In genomic region chr15:83495787-83496367, GRCm38 (mm10) we compare ENCODE assay signal across 17 mouse cellular contexts. TPM values are rescaled to one million over a fixed set of nuclear protein-coding genes. Genes with fewer than 3 reads are reported as not detected.
DNase-seq lines count a peak whose midpoint lies in the region; ATAC-seq lines count a peak whose summit lies in the region.
"Had no signal": no experiment of that assay in that cellular context is flagged by ENCODE, and none has a peak within 500 bp of the region (broad histone marks: within the 10 kb centered on the region; RNA-seq: fewer than 3 reads in every experiment).

No protein-coding gene starts in this region.

- H3K36me3 ChIP-seq in heart, embryonic 15.5 days = peaks cover 14% of the 10 kb centered on the region; the same call in 1 of the 2 replicates
- no peaks in the 10 kb centered on the region; the same call in 1 of the 2 replicates for H3K36me3 ChIP-seq in liver, embryonic 11.5 days (ENCODE audit: control insufficient read depth, insufficient read depth, low read length)

- no peaks in the 10 kb centered on the region for H3K27me3 ChIP-seq in heart, embryonic 15.5 days
- H3K27me3 ChIP-seq in liver, embryonic 11.5 days (replicated peaks; ENCODE audit: control insufficient read depth, insufficient read depth, low read length) = no peaks in the 10 kb centered on the region
- H3K27me3 ChIP-seq: CH12.LX; midbrain, embryonic 12.5 days; neural tube, embryonic 12.5 days had no signal

- H3K4me3 ChIP-seq in heart, embryonic 15.5 days = no peak overlapping the region
- peak overlapping the region; percentile 5; the same call in 1 of the 2 replicates for H3K4me3 ChIP-seq in liver, embryonic 11.5 days (ENCODE audit: low read depth, low read length)
- H3K4me3 ChIP-seq: midbrain, embryonic 12.5 days; neural tube, embryonic 12.5 days had no signal

- DNase-seq in heart, adult 11 months = no peak
- DNase-seq in ES-CJ7 (ENCODE audit: low read depth, low spot score) (peak; percentile 59), ZHBTc4 (ENCODE audit: low read depth, low spot score) (peak; percentile 52), adipocyte (ENCODE audit: low spot score) (no peak)
- no peak for DNase-seq in liver, embryonic 11.5 days (ENCODE audit: low spot score)
- no peak for DNase-seq in thymus, adult 18-20 months
- DNase-seq in left cerebral cortex, adult 11 months (ENCODE audit: low spot score) = no peak
- DNase-seq: heart, postnatal 10 days; right cerebral cortex, postnatal 14 days had no signal

- 59% methylated on average over 22 of the region's 22 CpGs for WGBS in heart, embryonic 15.5 days
- 61% methylated on average over 22 of the region's 22 CpGs for WGBS in liver, embryonic 11.5 days

- H3K9ac ChIP-seq in heart, embryonic 15.5 days = no peak overlapping the region
- H3K9ac ChIP-seq in liver, embryonic 11.5 days (ENCODE audit: low read depth, low read length) = no peak overlapping the region
- H3K9ac ChIP-seq: midbrain, embryonic 12.5 days; neural tube, embryonic 12.5 days had no signal

- H3K4me1 ChIP-seq in heart, embryonic 15.5 days (replicated peaks) = peaks cover 5% of the 10 kb centered on the region; the same call in 1 of the 2 replicates
- H3K4me1 ChIP-seq in liver, embryonic 11.5 days (replicated peaks; ENCODE audit: control insufficient read depth, insufficient read depth, low read length) = peaks cover 10% of the 10 kb centered on the region; the same call in 1 of the 2 replicates
- H3K4me1 ChIP-seq: midbrain, embryonic 12.5 days; neural tube, embryonic 12.5 days had no signal

- H3K4me2 ChIP-seq in heart, embryonic 15.5 days = 0 out of 2 replicates have a peak overlapping the region, but pooled peaks have one; percentile 19
- H3K4me2 ChIP-seq in liver, embryonic 11.5 days = peak overlapping the region; percentile 48
- H3K4me2 ChIP-seq: midbrain, embryonic 12.5 days; neural tube, embryonic 12.5 days had no signal

- H3K27ac ChIP-seq in heart, embryonic 15.5 days = no peak overlapping the region
- H3K27ac ChIP-seq in liver, embryonic 11.5 days (ENCODE audit: low read depth, low read length) = no peak overlapping the region
- H3K27ac ChIP-seq: midbrain, embryonic 12.5 days; neural tube, embryonic 12.5 days; stomach, postnatal 0 days had no signal

- peak; percentile 16; the same call in 1 of the 2 replicates for ATAC-seq in heart, embryonic 15.5 days (replicated peaks; ENCODE audit: insufficient number of reproducible peaks, insufficient read depth, low FRiP score, low read depth)
- peak; percentile 49; the same call in 1 of the 2 replicates for ATAC-seq in liver, embryonic 11.5 days (replicated peaks; ENCODE audit: low FRiP score)
- ATAC-seq: activated CD4-positive, CD25-positive, alpha-beta regulatory T cell, adult 4 months; intestine, postnatal 0 days; lung, postnatal 0 days had no signal

- no peaks in the 10 kb centered on the region for H3K9me3 ChIP-seq in heart, embryonic 15.5 days (replicated peaks)
- H3K9me3 ChIP-seq in liver, embryonic 11.5 days (ENCODE audit: control insufficient read depth, low read length) = no peaks in the 10 kb centered on the region
- H3K9me3 ChIP-seq: midbrain, embryonic 12.5 days; neural tube, embryonic 12.5 days had no signal

RNA-seq across cellular contexts. Expression of gene Ttll1, which starts 14.8 kb away (rescaled TPM):
- 22.9 and 23.4 TPM in 2 replicates for polyA plus RNA-seq in heart, embryonic 15.5 days (2015; fragmentation: Nextera tagmentation; extraction: Ambion mirVana)
- polyA plus RNA-seq in liver, embryonic 11.5 days (2014; fragmentation: Nextera tagmentation; extraction: Ambion mirVana) = 12.6 and 14.5 TPM in 2 replicates

RNA-seq across cellular contexts. Expression of gene Bik, which starts 30.8 kb away (rescaled TPM):
- polyA plus RNA-seq in heart, embryonic 15.5 days (2015; fragmentation: Nextera tagmentation; extraction: Ambion mirVana) = 24.0 and 24.5 TPM in 2 replicates
- 4.0 and 5.6 TPM in 2 replicates for polyA plus RNA-seq in liver, embryonic 11.5 days (2014; fragmentation: Nextera tagmentation; extraction: Ambion mirVana)

RNA-seq across cellular contexts. Expression of gene Pacsin2, which starts 31.5 kb away (rescaled TPM):
- polyA plus RNA-seq in heart, embryonic 15.5 days (2015; fragmentation: Nextera tagmentation; extraction: Ambion mirVana) = 59.3 and 75.3 TPM in 2 replicates
- polyA plus RNA-seq in liver, embryonic 11.5 days (2014; fragmentation: Nextera tagmentation; extraction: Ambion mirVana) = 82.9 and 89.3 TPM in 2 replicates

Comparison
In these comparisons a context has a peak if more than half of its experiments do, and no peak if none do; other contexts are left out.
1. DNase-seq: peak in ES-CJ7 (single experiment) and ZHBTc4 (single experiment); none in heart, adult 11 months (single experiment), liver, embryonic 11.5 days (single experiment), thymus, adult 18-20 months (0 of 2), left cerebral cortex, adult 11 months (single experiment) and adipocyte (single experiment).